Mouse (Mus musculus): ENCODE data around the gene Glipr2. TPM values are rescaled to one million over a fixed set of nuclear protein-coding genes. Genes with fewer than 3 reads are reported as not detected.

The Glipr2 gene
- polyA plus RNA-seq, 2 experiments from 2014 or later: 215 to 250 TPM

DNA sequence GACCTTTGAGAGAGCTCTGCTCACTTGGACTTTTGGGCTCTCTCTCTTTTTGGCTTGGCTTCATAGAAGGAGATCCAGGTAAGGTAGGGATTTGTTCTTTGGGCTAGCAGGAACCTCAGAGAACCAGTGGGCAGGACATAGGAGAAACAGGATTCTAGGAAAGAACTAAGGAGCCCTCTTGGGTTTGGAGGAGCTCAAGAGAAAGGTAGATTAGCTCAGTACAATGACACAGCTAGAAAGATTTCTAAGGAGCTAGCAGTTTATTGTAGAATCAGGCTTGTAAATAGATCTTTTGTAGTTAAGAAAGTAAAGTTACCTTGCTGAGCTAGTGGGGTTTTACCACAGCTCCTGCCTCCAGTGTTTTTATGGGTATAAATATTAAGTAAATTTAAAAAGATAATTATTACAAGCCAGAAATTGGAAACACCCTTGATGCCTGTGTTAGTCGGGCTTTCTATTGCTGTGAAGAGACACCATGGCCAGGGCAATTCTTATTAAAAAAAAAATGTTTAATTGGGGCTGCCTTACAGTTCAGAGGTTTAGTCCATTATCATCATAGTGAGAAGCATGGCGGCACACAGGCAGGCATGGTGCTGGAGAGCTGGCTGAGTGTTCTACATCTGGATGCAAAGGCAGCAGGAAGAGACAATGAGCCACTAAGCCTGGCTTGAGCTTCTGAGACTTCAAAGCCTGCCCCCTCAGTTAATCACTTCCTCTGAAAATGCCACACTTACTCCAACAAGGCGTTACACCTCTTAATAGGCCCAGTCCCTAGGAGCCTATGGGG lies 47.6 kb downstream of the Glipr2 start:
- no peak for ATAC-seq

DNA sequence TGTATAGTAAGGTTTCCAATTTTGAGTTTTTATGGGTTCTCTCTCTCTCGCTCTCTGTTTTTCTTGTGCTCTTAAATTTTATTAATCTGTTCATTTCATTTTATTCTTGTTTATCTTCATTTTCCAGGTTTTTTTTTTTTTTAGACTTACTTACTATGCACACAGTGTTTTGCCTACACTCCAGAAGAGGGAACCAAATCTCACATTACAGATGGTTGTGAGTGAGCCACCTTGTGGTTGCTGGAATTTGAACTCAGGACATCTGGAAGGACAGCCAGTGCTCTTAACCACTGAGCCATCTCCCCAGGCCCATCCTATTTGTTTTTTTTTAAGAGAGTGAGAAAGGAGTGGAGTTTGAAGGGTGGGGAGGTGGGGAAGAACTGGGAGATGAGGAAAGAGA lies 53.0 kb downstream of the Glipr2 start:
- no peak for ATAC-seq

DNA sequence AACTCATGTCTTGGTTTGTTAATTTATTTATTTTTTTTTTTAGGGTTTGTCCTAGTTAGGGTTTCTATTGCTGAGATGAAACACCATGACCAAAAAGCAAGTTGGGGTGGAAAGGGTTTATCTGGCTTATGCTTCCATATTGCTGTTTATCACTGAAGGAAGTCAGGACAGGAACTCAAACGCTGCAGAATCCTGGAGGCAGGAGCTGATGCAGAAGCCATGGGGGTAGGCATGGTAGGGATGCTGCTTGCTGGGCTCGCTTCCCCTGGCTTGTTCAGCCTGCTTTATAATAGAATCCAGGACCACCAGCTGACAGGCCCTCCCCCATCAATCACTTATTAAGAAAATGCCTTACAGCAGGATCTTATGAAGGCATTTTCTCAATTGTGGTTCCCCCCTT lies 53.7 kb downstream of the Glipr2 start:
- ATAC-seq: no peak

DNA sequence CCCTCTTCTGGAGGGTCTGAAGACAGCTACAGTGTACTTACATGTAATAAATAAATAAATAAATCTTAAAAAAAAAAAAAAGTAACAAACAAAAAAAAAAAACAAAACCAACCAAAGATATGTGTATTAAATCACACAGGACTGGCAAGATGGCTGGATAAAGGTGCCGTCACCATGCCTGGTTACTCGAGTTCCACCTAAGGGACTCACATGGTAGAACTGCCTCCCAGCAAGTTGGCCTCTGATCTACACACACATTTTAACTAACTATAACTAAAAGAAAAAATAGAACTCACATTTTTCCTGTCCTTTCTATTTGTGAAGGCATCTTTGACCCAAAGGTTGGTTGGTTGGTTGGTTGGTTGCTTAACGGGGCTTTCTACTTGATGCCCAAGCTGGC lies 54.6 kb downstream of the Glipr2 start:
- ATAC-seq: no peak

- peak; percentile 98 for ATAC-seq
Measured at GRCm38 (mm10) chr4:44012376-44013367, 55.5 kb downstream of the Glipr2 start.

DNA sequence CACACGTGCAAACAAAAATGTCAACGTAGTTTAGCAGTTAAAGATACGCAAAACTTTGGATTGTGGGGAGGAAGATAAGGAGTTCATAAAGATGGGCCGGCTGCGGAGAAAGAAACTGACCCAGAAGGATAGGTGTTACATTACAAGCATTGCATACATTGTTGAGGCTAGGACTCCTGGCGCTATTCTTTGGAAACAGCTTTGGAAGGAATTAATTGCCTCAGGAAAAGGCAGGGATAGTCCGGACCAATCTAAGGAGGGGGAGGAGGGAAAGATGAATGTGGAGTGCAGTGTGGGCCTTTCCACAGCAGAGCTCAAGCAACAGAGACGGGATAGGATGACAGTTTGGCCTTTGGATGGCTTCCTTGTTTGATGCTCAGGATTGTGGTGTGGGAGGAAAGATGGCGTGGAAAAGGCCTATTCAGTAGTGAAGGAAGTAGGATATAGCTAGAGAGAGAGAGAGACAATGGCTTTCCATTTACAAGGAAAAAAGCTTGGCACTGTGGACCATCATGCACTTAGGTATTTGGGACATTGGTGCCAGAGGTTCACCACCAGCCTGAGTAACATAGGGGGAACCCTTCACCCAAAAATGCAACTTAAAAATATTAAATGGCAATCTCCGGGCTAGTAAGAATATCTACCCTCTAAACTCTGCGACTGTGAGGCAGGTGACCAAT lies 56.3 kb downstream of the Glipr2 start:
- no peak for ATAC-seq

DNA sequence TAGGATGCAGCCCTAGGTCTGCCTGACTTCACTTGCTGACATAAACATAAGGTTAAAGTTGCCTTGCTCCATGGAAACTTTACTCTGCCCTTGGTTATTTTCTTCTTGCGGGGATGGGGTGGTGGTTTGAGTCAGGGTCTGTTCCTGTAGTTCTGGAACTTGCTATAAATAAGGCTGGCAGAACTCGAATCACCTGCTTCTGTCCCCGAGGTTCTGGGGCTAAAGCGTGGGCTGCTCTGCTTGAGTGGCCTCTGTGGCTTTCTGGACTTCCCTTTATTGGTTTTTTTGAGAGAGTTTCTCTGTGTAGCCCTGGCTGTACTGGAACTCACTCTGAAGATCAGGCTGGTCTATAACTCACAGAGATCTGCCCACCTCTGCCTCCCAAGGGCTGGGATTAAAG lies 58.9 kb downstream of the Glipr2 start:
- no peak for ATAC-seq

GRCm38 (mm10) chr4:44016791-44017190 lies 59.6 kb downstream of the Glipr2 start:
- no peak for ATAC-seq

DNA sequence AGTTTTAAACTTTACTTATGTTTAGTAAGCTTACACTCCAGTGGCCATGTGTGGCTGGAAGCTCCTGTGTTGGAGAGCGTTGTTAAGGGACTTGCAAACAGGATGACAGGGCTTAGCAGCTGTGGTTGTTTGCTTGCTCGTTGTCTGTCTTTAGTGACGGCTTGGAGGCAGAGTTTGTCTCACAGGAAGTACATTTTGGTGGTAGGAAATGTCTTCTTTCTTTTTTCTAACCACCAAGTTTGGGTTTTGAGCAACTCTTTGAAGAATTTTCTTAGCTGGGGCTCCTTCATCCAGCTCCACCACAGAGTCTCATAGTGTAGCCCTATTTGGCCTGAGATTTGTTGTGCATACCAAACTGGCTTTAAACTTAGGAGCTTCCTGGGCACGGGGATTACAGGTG lies 65.1 kb downstream of the Glipr2 start:
- peak; percentile 95 for ATAC-seq

DNA sequence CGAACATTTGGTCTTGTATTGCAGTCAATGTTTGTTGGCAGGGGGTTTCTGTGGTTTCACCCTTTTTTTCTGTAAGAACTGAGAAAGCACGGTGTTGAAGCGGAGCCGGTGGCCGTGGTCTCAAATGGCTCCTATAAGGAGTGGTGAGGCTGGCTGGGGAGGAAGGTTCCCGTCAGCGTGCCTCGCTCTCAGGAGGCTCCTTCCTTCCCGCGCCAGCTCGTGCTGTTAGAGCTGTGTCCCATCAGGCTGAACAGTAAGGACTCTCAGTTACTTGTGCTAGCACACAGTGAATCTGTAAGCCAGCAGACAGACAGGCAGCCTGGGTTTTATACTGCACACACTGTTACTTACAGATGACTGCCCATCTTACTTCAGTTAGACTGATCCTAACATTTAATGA lies 65.6 kb downstream of the Glipr2 start:
- peak; percentile 36 for ATAC-seq

GRCm38 (mm10) chr4:44023681-44024080 lies 66.5 kb downstream of the Glipr2 start:
- no peak for ATAC-seq

DNA sequence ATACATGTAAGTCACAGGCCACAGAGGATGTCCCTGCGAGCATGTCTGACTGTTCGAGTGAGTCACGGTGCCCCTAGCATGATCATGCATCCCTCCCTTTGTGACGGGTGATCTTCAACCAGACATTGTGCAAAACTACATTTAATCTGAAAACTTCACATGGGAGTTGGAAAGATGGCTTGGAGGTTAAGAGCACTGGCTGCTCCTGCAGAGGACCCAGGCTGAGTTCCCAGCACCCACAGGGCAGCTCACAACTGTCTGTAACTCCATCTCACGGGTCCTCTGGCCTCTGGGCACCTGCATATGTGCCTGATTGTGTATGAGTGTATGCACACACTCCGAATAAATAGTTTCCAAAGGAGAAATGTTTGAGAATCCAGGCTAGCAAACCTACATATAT lies 67.0 kb downstream of the Glipr2 start:
- ATAC-seq: no peak

DNA sequence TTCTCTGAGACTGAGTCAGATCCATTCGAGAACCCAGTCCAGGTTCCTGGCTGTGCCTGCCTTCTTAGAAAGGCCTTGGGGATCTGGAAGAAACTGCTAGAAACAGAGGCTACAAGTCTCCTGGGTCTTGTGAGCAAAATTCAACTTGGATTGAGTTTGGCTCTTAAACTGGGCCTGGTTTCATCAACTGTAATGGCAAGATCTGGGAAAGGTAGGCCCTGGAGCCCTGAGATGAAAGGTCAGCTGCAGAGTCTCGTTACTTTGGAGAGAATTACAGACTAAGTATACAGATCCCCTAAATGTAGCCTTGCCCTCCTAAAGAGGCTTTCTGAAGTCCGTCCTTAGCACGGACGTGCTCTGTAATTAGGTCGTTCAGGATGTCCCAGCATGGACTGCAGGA lies 68.4 kb downstream of the Glipr2 start:
- no peak for ATAC-seq

Other genes with a start within 250 kb of the Glipr2 start
- gene Olfr71, start 247.1 kb upstream of the Glipr2 start, polyA plus RNA-seq (2017; shearing (Covaris generic)): under 1 TPM in 1 of 2 experiments, not detected in 1; 0.13 TPM
- not detected for gene Hrct1, start 230.2 kb upstream of the Glipr2 start, polyA plus RNA-seq (2017; shearing (Covaris generic))
- under 1 TPM in 1 of 2 experiments, not detected in 1; 0.15 TPM for gene Spaar, start 227.4 kb upstream of the Glipr2 start, polyA plus RNA-seq (2017; shearing (Covaris generic))
- gene Olfr159, start 186.4 kb upstream of the Glipr2 start, polyA plus RNA-seq (2017; shearing (Covaris generic)): not detected
- not detected for gene Olfr156, start 133.5 kb upstream of the Glipr2 start, polyA plus RNA-seq (2017; shearing (Covaris generic))
- gene Olfr157, start 117.2 kb upstream of the Glipr2 start, polyA plus RNA-seq (2017; shearing (Covaris generic)): under 1 TPM; 0.09 to 0.50 TPM
- under 1 TPM in 1 of 2 experiments, not detected in 1; 0.26 TPM for gene Olfr155, start 105.8 kb upstream of the Glipr2 start, polyA plus RNA-seq (2017; shearing (Covaris generic))
- 1 to 10 TPM; 3.4 to 5.9 TPM for gene Reck, start 81.9 kb upstream of the Glipr2 start, polyA plus RNA-seq (2017; shearing (Covaris generic))
- under 1 TPM in 1 of 2 experiments, not detected in 1; 0.24 TPM for gene Ccin, start 26.1 kb downstream of the Glipr2 start, polyA plus RNA-seq (2017; shearing (Covaris generic))
- gene Clta, start 47.1 kb downstream of the Glipr2 start, polyA plus RNA-seq (2017; shearing (Covaris generic)): 100 to 1,000 TPM; 109 to 116 TPM
- 10 to 100 TPM; 14.1 to 17.9 TPM for gene Gne, start 126.8 kb downstream of the Glipr2 start, polyA plus RNA-seq (2017; shearing (Covaris generic))

Measured in activated CD4-positive, CD25-positive, alpha-beta regulatory T cell, adult 4 months (primary cell).